Mouse (Mus musculus): ENCODE data around the gene Wdr48.

DNA sequence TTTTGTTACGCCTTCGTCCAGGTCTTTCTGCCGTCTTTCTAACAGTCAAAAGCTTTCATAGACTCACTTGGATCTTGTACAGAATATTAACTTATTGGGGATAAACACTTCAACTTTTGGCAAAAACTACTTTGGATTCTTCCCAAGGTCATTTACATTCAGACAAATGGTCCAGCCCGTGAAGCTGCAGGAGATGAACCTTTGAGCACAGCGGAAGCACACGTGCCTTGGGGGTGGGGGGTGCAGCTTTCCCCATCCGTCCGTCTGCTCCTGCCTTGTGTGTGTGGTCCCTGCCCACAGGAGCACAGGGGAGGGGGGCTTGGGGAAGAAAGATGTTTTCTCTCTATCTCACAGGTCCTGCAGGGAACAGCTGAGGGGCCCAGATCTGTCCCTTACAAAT lies 31.1 kb downstream of the Wdr48 start:
- TF ChIP-seq CTCF (IDR thresholded peaks at IDR 0.05; ENCODE audit: borderline replicate concordance, insufficient read depth, low read length) (no peak), POLR2A (IDR thresholded peaks at IDR 0.05; ENCODE audit: low read depth, low read length) (no peak)
